Mouse (Mus musculus) cerebellum, adult 9-10 months (tissue): ENCODE measurements at regions not wholly inside any gene's neighbourhood (a gene's known extent, or its start where the extent isn't known, plus 50 kb on each side); places are given as distances from the start of the nearest gene placed in this dataset.

Experiments
- DNase-seq: peaks from one replicate; pipeline ENCODE4 v3.0.0; 2022

- no peak for DNase-seq
Measured at GRCm38 (mm10) chr19:32940806-32941205, 183.5 kb downstream of the Pten start.

GRCm38 (mm10) chr19:32943594-32944230 lies 186.4 kb downstream of the Pten start:
- no peak for DNase-seq

DNA sequence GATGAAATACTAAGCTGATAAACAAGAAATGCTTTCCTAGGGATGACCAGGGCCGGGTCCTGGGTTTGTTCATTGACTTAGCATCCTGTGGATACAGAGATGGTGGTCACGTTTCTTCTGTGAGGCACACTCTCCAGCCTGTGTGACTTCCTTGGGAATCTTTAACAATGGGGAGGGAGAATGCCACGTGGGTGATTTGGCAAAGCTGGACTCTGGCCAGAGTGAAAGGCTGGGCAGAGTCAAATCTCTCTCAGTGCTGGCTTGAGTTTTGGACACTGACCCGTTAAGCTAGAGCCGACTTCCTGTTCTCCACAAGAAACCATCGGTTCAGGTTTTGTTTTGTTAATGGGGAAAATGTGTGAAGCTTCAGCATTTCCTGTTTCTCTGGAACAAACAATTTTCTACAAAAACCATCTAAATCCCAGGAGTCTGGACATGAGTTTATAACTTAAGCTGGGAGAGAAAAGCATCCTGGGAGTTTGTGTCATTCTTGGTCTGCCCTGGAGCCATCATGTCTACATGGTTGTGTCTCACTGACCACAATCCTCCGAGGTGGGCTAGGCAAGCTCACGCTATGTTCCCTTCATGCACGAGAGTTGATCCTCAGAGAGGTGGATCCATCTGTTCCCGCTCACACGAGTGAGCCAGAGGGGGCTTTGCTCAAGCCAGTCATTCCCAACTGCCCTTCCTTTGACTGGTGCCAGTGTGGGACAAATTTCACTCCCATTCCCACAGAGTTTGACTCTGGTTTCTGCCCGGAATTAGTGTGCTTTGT lies 190.0 kb downstream of the Pten start:
- DNase-seq, result no peak

- DNase-seq, result no peak
Measured at GRCm38 (mm10) chr19:32950252-32950651, 193.0 kb downstream of the Pten start.

- DNase-seq, result no peak
Measured at GRCm38 (mm10) chr19:32950794-32951193, 193.5 kb downstream of the Pten start.

- no peak for DNase-seq
Measured at GRCm38 (mm10) chr19:32952425-32952824, 195.1 kb downstream of the Pten start.

- DNase-seq, result no peak
Measured at GRCm38 (mm10) chr19:32952928-32953687, 195.8 kb downstream of the Pten start.

GRCm38 (mm10) chr19:32954001-32954605 lies 196.8 kb downstream of the Pten start:
- DNase-seq, result peak; percentile 42

GRCm38 (mm10) chr19:32954942-32955341 lies 197.6 kb downstream of the Pten start:
- no peak for DNase-seq

- no peak for DNase-seq
Measured at GRCm38 (mm10) chr19:32956143-32956915, 199.0 kb downstream of the Pten start.

GRCm38 (mm10) chr19:32956916-32957558 lies 199.7 kb downstream of the Pten start:
- no peak for DNase-seq

DNA sequence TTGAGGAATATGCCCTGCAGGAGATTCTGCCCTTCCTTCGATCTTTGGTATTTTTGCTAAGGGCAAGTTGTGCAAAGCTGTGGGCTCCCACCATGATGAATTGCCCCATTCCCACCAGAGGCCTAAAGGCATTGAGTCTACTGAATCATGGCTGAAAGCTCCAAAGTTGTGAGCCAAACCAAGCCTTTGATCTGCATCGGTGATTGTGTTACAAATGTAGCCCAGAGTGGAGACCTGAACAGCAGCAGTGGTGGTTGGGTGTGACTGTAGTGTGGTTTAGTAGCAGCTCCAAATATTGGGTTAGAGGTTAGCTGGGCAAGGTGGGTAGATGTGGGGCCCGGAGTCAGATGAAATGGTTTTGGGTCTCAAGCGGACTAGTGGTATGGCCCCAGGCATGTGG lies 201.0 kb downstream of the Pten start:
- DNase-seq, result no peak

DNA sequence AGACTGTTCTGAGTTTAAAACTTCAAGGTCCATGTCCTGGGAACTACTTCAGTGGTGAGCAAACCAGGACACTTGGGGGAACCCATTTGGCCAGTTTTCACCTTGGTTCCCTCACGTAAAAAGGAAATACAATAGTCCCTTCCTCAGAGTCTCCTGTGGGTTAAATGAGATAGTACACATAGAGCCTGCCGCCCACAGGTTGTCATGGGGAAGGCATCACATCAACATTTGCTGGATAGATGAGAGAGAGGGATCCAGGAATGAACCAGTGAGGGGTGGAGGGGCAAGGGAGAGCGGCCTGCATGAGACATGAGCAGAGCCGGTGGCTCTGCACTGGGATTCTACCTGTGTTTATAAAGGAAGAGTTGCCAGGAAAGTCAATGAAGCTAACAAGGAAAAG lies 201.5 kb downstream of the Pten start:
- DNase-seq, result no peak

DNA sequence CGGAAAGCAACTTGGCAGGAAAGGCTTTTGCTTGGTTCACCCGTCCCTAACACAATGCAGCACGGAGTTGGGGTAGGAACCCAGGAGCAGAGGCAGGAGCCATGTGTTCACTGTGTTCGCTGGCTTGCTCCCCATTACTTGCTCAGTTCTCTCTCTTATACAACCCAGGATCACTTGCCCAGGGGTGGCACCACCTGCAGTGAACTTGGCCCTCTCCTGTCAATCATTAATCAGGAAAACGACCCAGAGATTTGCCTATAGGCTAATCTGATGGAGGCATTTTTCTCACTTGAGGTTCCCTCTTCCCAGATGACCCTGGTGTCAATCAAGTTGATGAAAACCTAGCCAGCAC lies 202.5 kb downstream of the Pten start:
- DNase-seq, result no peak

DNA sequence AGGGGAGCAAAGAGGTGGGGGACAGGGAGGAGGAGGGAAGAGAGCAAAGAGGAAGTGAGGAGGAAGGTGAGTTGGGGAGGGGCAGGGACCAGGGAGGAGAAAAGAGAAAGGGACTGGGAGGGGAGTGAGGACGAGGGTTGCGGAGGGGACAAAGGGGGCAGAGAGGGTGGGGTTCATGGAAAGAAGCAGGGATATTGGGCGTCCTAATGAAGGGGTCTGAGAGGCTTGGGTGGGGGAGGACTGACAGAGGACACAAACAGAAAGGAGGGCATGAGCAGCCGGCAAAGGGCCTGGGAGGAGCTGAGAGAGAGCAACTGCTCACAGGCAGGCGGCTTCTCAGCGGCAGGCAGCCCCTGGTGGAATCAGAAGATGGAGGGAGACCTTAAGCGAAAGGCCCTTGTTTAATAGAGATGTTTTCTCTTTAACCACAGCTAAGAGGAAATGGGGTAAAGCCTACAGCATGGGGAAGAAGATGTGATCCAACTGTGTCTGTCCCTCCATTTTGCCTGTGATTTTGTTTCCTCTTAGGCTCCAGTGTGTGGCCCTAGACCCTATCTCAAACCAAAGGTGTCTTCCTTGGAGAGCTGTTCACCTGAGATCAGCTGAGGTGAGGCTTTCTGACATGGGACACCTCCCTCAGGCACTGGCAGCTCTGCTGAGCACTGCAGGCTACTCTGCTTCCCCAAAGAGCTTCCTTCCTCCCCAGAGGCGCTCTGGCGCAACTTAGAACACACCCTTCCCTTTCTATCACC lies 203.1 kb downstream of the Pten start:
- DNase-seq, result no peak

GRCm38 (mm10) chr19:32961525-32961924 lies 204.2 kb downstream of the Pten start:
- no peak for DNase-seq

DNA sequence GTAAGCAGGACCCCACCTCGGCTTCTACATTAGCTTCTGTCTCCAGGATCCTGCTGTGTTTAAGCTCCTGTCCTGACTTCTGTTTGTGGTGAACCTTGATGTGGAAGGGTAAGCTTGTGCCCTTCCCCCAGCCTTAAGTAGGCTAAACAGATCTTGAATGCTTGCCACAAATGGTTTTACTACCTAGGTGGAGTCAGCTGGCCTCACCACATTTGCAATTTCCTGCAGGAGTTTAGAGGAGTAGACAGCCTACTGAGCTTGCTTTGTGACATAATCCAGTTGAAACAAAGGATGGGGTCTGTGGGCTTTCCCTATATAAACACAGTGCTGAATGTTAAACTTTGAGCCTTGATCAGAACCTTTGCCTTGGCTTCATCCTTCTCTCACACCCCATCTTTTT lies 206.7 kb downstream of the Pten start:
- DNase-seq, result no peak

DNA sequence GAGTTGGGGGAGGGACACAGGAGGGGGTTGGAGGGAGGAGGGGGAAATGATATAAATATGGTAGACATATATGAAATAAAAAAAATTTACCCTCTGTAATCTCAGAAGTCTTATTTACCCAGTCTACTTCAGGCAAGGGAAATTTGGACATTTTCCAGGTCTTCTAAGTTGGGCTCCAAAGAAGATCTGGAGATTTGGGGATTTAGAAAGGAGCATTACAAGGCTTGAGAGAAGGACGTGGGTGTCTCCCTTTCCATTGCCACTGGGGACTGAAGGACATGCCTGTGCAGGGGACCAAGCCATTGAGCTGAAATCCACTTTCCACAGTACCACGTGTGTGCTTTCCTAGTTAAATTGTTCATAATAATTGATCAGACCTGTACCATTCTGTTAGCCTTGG lies 208.2 kb downstream of the Pten start:
- DNase-seq, result no peak

- DNase-seq, result no peak
Measured at GRCm38 (mm10) chr19:32969213-32969776, 212.0 kb downstream of the Pten start.

GRCm38 (mm10) chr19:32972116-32972515 lies 214.8 kb downstream of the Pten start:
- no peak for DNase-seq

DNA sequence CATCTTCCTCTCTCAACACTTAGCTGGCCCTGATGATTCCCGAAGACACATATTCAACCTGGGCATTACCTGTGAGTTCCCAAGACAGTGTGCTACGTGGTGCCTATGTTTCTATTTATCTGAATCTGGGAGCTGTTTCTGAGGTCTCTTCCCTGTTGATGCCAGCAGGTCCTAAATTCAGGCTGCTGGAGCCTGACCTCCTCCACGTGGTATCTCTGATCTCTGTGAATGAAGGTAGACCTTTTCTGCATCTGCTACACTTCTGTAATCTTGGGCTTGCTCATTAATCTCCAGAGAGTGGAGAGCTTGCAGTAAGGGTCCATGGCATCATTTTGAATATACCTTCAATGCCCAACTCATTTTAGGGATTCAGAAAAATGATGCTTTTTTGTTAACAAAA lies 215.8 kb downstream of the Pten start:
- DNase-seq, result no peak
